Comparison of ENCODE assay signal across 11 mouse cellular contexts in genomic region chr12:56699915-56700900, GRCm38 (mm10). TPM values are rescaled to one million over a fixed set of nuclear protein-coding genes. Genes with fewer than 3 reads are reported as not detected.
A peak's percentile ranks its signal among the peaks of the same experiment; 100 is the strongest.
DNase-seq lines count a peak whose midpoint lies in the region; ATAC-seq and TF ChIP-seq lines count a peak whose summit lies in the region.
"Had no signal": no experiment of that assay in that cellular context is flagged by ENCODE, and none has a peak within 500 bp of the region (broad histone marks: within the 10 kb centered on the region; RNA-seq: fewer than 3 reads in every experiment).

No protein-coding gene starts in this region.

- peak overlapping the region; percentile 31 for H3K4me3 ChIP-seq in heart, embryonic 10.5 days
- H3K4me3 ChIP-seq in E14TG2a.4 (replicated peaks; ENCODE audit: low read length), result peak overlapping the region; percentile 60
- peak overlapping the region; percentile 20 for H3K4me3 ChIP-seq in embryonic facial prominence, embryonic 11.5 days (ENCODE audit: low read depth, low read length)
- H3K4me3 ChIP-seq in limb, embryonic 15.5 days, result peak overlapping the region; percentile 8
- H3K4me3 ChIP-seq in intestine, postnatal 0 days (ENCODE audit: low read depth, low read length), result no peak overlapping the region
- H3K4me3 ChIP-seq: megakaryocyte, embryonic 14.5 days had no signal

- H3K36me3 ChIP-seq in heart, embryonic 10.5 days, result no peaks in the 10 kb centered on the region
- H3K36me3 ChIP-seq in E14TG2a.4 (ENCODE audit: insufficient read depth, low read length), result no peaks in the 10 kb centered on the region
- no peaks in the 10 kb centered on the region for H3K36me3 ChIP-seq in embryonic facial prominence, embryonic 11.5 days (replicated peaks; ENCODE audit: control insufficient read depth, insufficient read depth, low read depth, low read length)
- H3K36me3 ChIP-seq in limb, embryonic 15.5 days, result no peaks in the 10 kb centered on the region
- H3K36me3 ChIP-seq in intestine, postnatal 0 days (ENCODE audit: control insufficient read depth, insufficient read depth), result no peaks in the 10 kb centered on the region

- H3K27ac ChIP-seq in heart, embryonic 10.5 days, result no peak overlapping the region
- no peak overlapping the region for H3K27ac ChIP-seq in embryonic facial prominence, embryonic 11.5 days (replicated peaks; ENCODE audit: low read depth, low read length)
- 0 out of 2 replicates have a peak overlapping the region, but pooled peaks have one; percentile 33 for H3K27ac ChIP-seq in limb, embryonic 15.5 days
- no peak overlapping the region for H3K27ac ChIP-seq in intestine, postnatal 0 days (ENCODE audit: low read depth, low read length)
- H3K27ac ChIP-seq: kidney, postnatal 0 days had no signal

- peak overlapping the region; percentile 19 for H3K4me2 ChIP-seq in embryonic facial prominence, embryonic 11.5 days (ENCODE audit: low read depth, low read length)
- peak overlapping the region; percentile 25; the same call in 1 of the 2 replicates for H3K4me2 ChIP-seq in limb, embryonic 15.5 days
- H3K4me2 ChIP-seq in intestine, postnatal 0 days (replicated peaks; ENCODE audit: low read depth), result no peak overlapping the region

- TF ChIP-seq CTCF in E14TG2a.4 (conservative IDR thresholded peaks at IDR 0.05; ENCODE audit: low read length), result no peak
- TF ChIP-seq CTCF in intestine, postnatal 0 days (IDR thresholded peaks at IDR 0.05; ENCODE audit: low read depth), result no peak

- peak overlapping the region; percentile 39 for H3K9ac ChIP-seq in embryonic facial prominence, embryonic 11.5 days (replicated peaks; ENCODE audit: low read length)
- H3K9ac ChIP-seq in limb, embryonic 15.5 days, result no peak overlapping the region
- no peak overlapping the region for H3K9ac ChIP-seq in intestine, postnatal 0 days (ENCODE audit: low read depth, low read length)

- H3K27me3 ChIP-seq in heart, embryonic 10.5 days (ENCODE audit: insufficient read depth, poor library complexity, severe bottlenecking), result peaks cover 77% of the 10 kb centered on the region
- H3K27me3 ChIP-seq in E14TG2a.4 (ENCODE audit: insufficient read depth, low read length), result peaks cover 63% of the 10 kb centered on the region
- H3K27me3 ChIP-seq in embryonic facial prominence, embryonic 11.5 days (ENCODE audit: control insufficient read depth, insufficient read depth, low read length), result peaks cover 37% of the 10 kb centered on the region
- peaks cover 65% of the 10 kb centered on the region for H3K27me3 ChIP-seq in limb, embryonic 15.5 days
- peaks cover 72% of the 10 kb centered on the region for H3K27me3 ChIP-seq in intestine, postnatal 0 days (replicated peaks; ENCODE audit: control insufficient read depth, insufficient read depth, low read length)

- no peak for ATAC-seq in embryonic facial prominence, embryonic 11.5 days (replicated peaks; ENCODE audit: insufficient number of reproducible peaks, low FRiP score, low TSS enrichment, low read depth)
- no peak for ATAC-seq in limb, embryonic 15.5 days (ENCODE audit: insufficient number of reproducible peaks, low FRiP score, low TSS enrichment, low read depth)
- ATAC-seq in intestine, postnatal 0 days, result no peak

- no peaks in the 10 kb centered on the region for H3K9me3 ChIP-seq in heart, embryonic 10.5 days
- H3K9me3 ChIP-seq in E14TG2a.4 (ENCODE audit: low read length), result no peaks in the 10 kb centered on the region
- no peaks in the 10 kb centered on the region for H3K9me3 ChIP-seq in embryonic facial prominence, embryonic 11.5 days (replicated peaks; ENCODE audit: control insufficient read depth, low read length)
- H3K9me3 ChIP-seq in limb, embryonic 15.5 days, result no peaks in the 10 kb centered on the region
- H3K9me3 ChIP-seq in intestine, postnatal 0 days (ENCODE audit: control insufficient read depth), result no peaks in the 10 kb centered on the region

- no peak for DNase-seq in heart, embryonic 10.5 days (ENCODE audit: low spot score)
- no peak for DNase-seq in heart, adult 8-10 months (ENCODE audit: low spot score)
- DNase-seq in embryonic facial prominence, embryonic 11.5 days (ENCODE audit: low spot score), result no peak
- DNase-seq in frontal cortex, postnatal 14 days (ENCODE audit: low spot score in 2 of 2), result no peak
- no peak for DNase-seq in adrenal gland, postnatal 4 days (ENCODE audit: low spot score in 2 of 2)

- peaks cover 30% of the 10 kb centered on the region for H3K4me1 ChIP-seq in heart, embryonic 10.5 days
- H3K4me1 ChIP-seq in E14TG2a.4 (replicated peaks; ENCODE audit: low read depth, low read length), result peaks cover 36% of the 10 kb centered on the region
- peaks cover 6% of the 10 kb centered on the region for H3K4me1 ChIP-seq in embryonic facial prominence, embryonic 11.5 days (ENCODE audit: control insufficient read depth, insufficient read depth, low read length)
- peaks cover 30% of the 10 kb centered on the region for H3K4me1 ChIP-seq in limb, embryonic 15.5 days
- no peaks in the 10 kb centered on the region; the same call in 1 of the 2 replicates for H3K4me1 ChIP-seq in intestine, postnatal 0 days (replicated peaks; ENCODE audit: control insufficient read depth, insufficient read depth, low read length)

- 4% methylated on average over 44 of the region's 44 CpGs for WGBS in heart, embryonic 10.5 days
- WGBS in embryonic facial prominence, embryonic 11.5 days, result 5% methylated on average over 44 of the region's 44 CpGs
- WGBS in limb, embryonic 15.5 days, result 13% methylated on average over 44 of the region's 44 CpGs
- WGBS in intestine, postnatal 0 days, result 11% methylated on average over 44 of the region's 44 CpGs

RNA-seq across cellular contexts. Expression of gene Pax9, which starts 8.6 kb away (rescaled TPM):
- 0.30 and 0.80 TPM in 2 replicates for polyA plus RNA-seq in heart, embryonic 10.5 days (2016; fragmentation: Nextera tagmentation; extraction: Ambion mirVana)
- under 1 TPM in 3 of 4 experiments, not detected in 1; 0.05 to 0.25 (median 0.11) TPM for total RNA-seq in heart, adult 8-10 months (2022)
- 10.5 and 11.9 TPM in 2 replicates for polyA plus RNA-seq in embryonic facial prominence, embryonic 11.5 days (2014; fragmentation: Nextera tagmentation; extraction: Ambion mirVana)
- polyA plus RNA-seq in limb, embryonic 15.5 days (2015; fragmentation: Nextera tagmentation; extraction: Ambion mirVana), result 3.4 and 4.3 TPM in 2 replicates
- not detected for total RNA-seq in adrenal gland, postnatal 4 days (2021)
- not detected in 2 replicates for polyA plus RNA-seq in intestine, postnatal 0 days (2015; fragmentation: Nextera tagmentation; extraction: Ambion mirVana)
- total RNA-seq: common myeloid progenitor, adult 5-6 weeks had no signal
